Mouse (Mus musculus) neural tube, embryonic 14.5 days (tissue): ENCODE data around the gene Gmpr2. TPM values are rescaled to one million over a fixed set of nuclear protein-coding genes. Genes with fewer than 3 reads are reported as not detected.

ENCODE experiments used
- ATAC-seq: fragments of 200-750 bp; cut with Nextera tagmentation; 2 replicates; pipeline ENCODE4 v1.8.0; 2017; ENCODE audit warnings: low read depth, mild to moderate bottlenecking, moderate TSS enrichment, moderate library complexity
- H3K27ac ChIP-seq: fragments of 300-500 bp; sonication (generic); 2 replicates; pipeline ENCODE4 v1.5.1; 2014; ENCODE audit warnings: low read depth, mild to moderate bottlenecking, control low read depth, low read length, moderate library complexity, mixed read lengths
- H3K27me3 ChIP-seq: fragments of 300-500 bp; sonication (generic); 2 replicates; pipeline ENCODE4 v1.6.1; 2014; ENCODE audit warnings: low read length; ENCODE audit not compliant: control insufficient read depth, insufficient read depth
- H3K36me3 ChIP-seq: fragments of 300-500 bp; sonication (generic); 2 replicates; pipeline ENCODE4 v1.6.1; 2014; ENCODE audit warnings: low read length, mixed read lengths; ENCODE audit not compliant: control insufficient read depth, insufficient read depth
- H3K4me1 ChIP-seq: fragments of 300-500 bp; sonication (generic); 2 replicates; pipeline ENCODE4 v1.6.1; 2014; ENCODE audit warnings: low read length; ENCODE audit not compliant: control insufficient read depth, insufficient read depth
- H3K4me2 ChIP-seq: fragments of 300-500 bp; sonication (generic); 2 replicates; pipeline ENCODE4 v1.6.1; 2014; ENCODE audit warnings: mild to moderate bottlenecking, low read depth, low read length, control low read depth
- H3K4me3 ChIP-seq: fragments of 300-500 bp; sonication (generic); 2 replicates; pipeline ENCODE4 v1.5.1; 2014; ENCODE audit warnings: low read depth, low read length, control low read depth, mixed read lengths
- H3K9ac ChIP-seq: fragments of 300-500 bp; sonication (generic); replicated peaks from 2 replicates; pipeline ENCODE4 v1.6.1; 2014; ENCODE audit warnings: low read depth, mild to moderate bottlenecking, control low read depth, low read length, mixed read lengths
- H3K9me3 ChIP-seq: fragments of 300-500 bp; sonication (generic); 2 replicates; pipeline ENCODE4 v1.6.1; 2016; ENCODE audit warnings: low read length; ENCODE audit not compliant: control insufficient read depth
- WGBS: fragments of 180-500 bp; shearing (Covaris S2); extraction: QIAGEN DNeasy Blood & Tissue Kit; methylation state at CpG from one replicate; pipeline ENCODE4 v1.1.7; 2014; 5-methylcytosine and 5-hydroxymethylcytosine counted together
- polyA plus RNA-seq: library from polyadenylated mRNA; unstranded; fragments of >200 nt; fragmentation: Nextera tagmentation; extraction: Ambion mirVana; gene quantifications from 2 replicates; pipeline ENCODE4 v1.2.1, GENCODE M21; 2014

Gmpr2 gene
- polyA plus RNA-seq, 1 experiment from 2014 or later: 42.5 TPM

DNA sequence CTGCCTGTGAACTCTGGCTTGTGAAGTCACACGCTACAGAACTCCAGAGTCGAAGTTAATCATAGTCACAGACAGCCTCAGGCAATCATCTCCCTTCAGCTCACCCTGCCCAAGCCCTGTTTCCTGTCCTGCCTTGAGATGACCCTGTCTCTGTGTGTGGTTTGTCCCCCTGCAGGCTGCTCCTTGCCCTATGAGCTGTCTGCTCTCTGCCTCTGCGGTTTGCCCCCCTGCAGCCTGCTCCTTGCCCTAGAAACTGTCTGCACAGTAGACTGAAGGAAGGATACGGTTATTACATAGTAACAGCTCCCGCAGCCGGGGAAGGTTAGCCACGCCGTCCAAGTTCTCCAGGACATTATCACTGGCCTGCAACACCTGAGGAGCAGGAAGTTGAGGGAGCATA is 45.1 kb downstream of the Gmpr2 start:
- peaks cover 25% of the 10 kb centered on the region for H3K36me3 ChIP-seq
- no peak for ATAC-seq

DNA sequence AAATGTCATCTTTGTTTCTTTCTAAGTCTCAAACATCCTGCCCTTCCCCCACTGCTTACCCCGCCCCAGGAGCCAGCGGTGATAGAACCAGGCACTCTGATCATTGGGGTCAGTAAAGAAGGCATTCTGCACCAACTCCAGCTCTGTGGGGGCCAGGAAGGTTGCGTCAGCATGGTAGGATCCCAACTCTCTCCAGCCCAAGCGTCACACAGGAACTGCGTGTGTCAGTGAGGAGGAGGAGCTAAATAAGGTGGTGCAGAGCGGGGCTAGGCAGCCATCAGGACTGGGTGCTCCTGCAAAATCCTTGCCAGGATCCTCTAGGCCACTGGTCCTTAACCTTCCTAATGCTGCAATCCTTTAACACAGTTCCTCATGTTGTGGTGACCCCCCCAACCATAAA is 48.0 kb downstream of the Gmpr2 start:
- Histone ChIP-seq H3K9ac (no peak overlapping the region), H3K9me3 (no peaks in the 10 kb centered on the region), H3K4me2 (no peak overlapping the region), H3K27ac (no peak overlapping the region), H3K27me3 (no peaks in the 10 kb centered on the region), H3K36me3 (peaks cover 25% of the 10 kb centered on the region), H3K4me3 (no peak overlapping the region), H3K4me1 (0 out of 2 replicates have a peak, but pooled peaks cover 4% of the 10 kb centered on the region)
- no peak for ATAC-seq
- WGBS: 87% methylated on average over 6 of the region's 6 CpGs

More for the DNA sequence above, 45.1 kb downstream of the Gmpr2 start:
- Histone ChIP-seq H3K4me2 (no peak overlapping the region), H3K4me3 (no peak overlapping the region), H3K27me3 (0 out of 2 replicates have a peak, but pooled peaks cover 4% of the 10 kb centered on the region), H3K9ac (no peak overlapping the region), H3K4me1 (0 out of 2 replicates have a peak, but pooled peaks cover 4% of the 10 kb centered on the region), H3K27ac (no peak overlapping the region), H3K9me3 (no peaks in the 10 kb centered on the region)
- 87% methylated on average over 8 of the region's 8 CpGs for WGBS

DNA sequence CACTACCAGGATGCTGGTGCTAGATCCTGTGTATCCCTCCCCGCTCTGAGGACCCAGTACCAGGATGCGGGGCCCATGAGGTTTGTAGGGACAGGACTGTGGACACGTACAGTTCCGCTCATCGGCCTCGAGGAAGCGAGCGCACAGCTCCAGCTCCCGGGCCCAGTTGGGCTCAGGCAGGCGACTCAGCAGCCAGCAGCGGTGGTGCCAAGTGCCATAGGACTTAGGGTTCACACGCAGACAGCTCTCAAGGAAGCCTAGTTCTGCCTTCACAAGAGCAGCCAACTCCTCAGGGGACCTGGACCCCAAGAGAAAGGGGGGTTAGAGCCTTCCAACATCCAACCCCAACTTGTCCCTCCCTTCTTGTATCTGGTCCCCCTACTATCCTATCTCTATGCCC is 48.9 kb downstream of the Gmpr2 start:
- H3K27me3 ChIP-seq: no peaks in the 10 kb centered on the region
- no peak overlapping the region for H3K9ac ChIP-seq
- H3K27ac ChIP-seq: no peak overlapping the region
- ATAC-seq: no peak
- H3K9me3 ChIP-seq: no peaks in the 10 kb centered on the region
- no peak overlapping the region for H3K4me3 ChIP-seq
- WGBS: 91% methylated on average over 12 of the region's 12 CpGs
- H3K4me2 ChIP-seq: no peak overlapping the region
- H3K4me1 ChIP-seq: 0 out of 2 replicates have a peak, but pooled peaks cover 4% of the 10 kb centered on the region
- H3K36me3 ChIP-seq: peaks cover 25% of the 10 kb centered on the region

DNA sequence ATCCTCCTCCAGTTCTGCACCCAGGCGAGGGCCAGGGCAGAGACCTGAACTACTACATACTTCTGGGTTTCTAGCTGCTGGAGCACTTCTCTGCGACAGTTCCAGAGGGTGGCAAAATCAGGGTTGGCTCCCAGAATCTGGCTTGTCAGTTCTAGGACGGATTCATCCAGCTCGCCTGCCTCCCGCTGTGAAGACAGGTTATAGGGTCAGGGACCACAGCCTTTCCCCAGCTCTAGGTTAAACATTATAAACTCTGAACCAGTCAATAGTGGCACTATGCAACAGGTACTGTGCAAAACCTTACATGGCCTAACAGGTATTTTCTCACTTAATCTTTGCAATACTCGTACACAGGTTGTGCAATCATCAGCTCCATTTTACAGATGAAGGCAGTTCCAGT is 49.3 kb downstream of the Gmpr2 start:
- Histone ChIP-seq H3K9me3 (no peaks in the 10 kb centered on the region), H3K27ac (no peak overlapping the region), H3K9ac (peak overlapping the region; percentile 68), H3K4me1 (0 out of 2 replicates have a peak, but pooled peaks cover 4% of the 10 kb centered on the region), H3K4me2 (peak overlapping the region; percentile 46), H3K4me3 (peak overlapping the region; percentile 70), H3K27me3 (no peaks in the 10 kb centered on the region), H3K36me3 (peaks cover 25% of the 10 kb centered on the region)
- WGBS: 80% methylated on average over 6 of the region's 6 CpGs
- ATAC-seq: no peak

DNA sequence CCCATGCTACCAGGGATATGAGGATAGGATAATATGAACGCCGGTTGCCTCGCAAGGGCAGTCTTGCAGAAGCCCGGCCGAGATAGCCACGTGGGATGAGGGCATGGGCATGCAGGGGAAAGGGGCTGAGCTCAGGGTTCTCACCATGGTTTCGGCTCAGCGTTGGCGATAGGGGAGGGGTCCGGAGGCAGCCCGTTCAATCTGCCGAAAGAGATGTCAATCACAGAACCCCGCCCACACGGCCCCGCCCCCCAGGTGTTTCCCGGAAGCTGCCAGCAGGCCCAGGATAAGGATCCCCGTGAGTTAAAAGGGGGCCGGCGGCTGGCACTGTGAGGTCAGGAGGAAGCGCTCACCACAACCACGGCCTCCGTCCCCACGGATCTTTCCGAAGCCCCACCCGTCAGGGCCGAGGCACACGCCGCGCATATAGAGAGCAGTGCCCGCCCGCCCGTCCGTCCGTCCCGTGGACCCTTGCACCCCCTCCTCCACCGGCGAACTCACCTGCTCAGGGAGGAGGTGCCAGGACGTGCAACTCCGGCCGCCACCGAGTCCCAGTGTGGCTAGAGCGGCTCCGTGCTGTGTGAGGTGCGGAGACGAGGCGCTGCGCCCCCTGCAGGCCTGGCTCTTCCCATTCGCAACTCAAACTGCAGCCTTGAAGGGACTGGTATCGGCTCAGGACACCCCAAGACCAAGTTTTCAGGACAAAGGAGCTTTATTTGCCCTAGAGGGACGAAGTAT is 50.1 kb downstream of the Gmpr2 start, which contains the start of gene Rabggta:
Gene Rabggta, minus strand, starts transcription at position 564 of the 738 bp plus-strand sequence.
- WGBS: under 1% methylated on average over 50 of the region's 50 CpGs

DNA sequence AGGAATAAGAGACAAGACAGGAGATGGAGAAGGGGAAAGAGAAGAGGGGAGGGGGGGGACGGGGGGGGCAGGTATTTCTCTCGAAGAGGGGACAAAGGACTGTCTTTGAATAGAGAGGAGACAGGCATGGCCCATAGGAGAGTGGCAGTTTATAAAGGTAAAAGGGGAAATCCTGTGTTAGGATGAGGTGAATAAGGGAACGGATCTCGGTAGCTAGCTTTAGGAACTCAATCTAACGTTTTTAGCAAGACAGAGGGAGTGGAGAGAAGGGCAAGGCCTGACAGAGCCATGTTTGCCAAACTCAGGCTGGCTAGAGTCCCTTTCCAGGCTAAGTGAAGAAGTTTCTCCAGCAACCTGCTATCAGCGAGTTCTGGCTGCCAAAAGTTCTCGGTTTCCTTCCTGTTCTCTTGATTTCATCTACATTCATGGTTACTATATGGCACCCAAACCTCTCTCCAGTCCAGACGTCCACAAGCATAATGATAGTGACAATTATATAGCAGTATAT is 50.8 kb downstream of the Gmpr2 start:
- ATAC-seq: peak; percentile 29
- no peaks in the 10 kb centered on the region for H3K27me3 ChIP-seq
- H3K9me3 ChIP-seq: no peaks in the 10 kb centered on the region
- H3K4me3 ChIP-seq: peak overlapping the region; percentile 70
- peak overlapping the region; percentile 68 for H3K9ac ChIP-seq
- 54% methylated on average over 8 of the region's 8 CpGs for WGBS
- H3K4me1 ChIP-seq: 0 out of 2 replicates have a peak, but pooled peaks cover 4% of the 10 kb centered on the region
- H3K4me2 ChIP-seq: peak overlapping the region; percentile 46
- peaks cover 15% of the 10 kb centered on the region for H3K36me3 ChIP-seq
- no peak overlapping the region for H3K27ac ChIP-seq

More for the DNA sequence above, 50.1 kb downstream of the Gmpr2 start, which contains the start of gene Rabggta:
- peak within 1 kb of the TSS; percentile 46 for H3K4me2 ChIP-seq
- H3K36me3 ChIP-seq: peaks cover 21% of the 10 kb centered on the region
- H3K9ac ChIP-seq: peak within 1 kb of the TSS; percentile 68
- H3K4me1 ChIP-seq: 0 out of 2 replicates have a peak, but pooled peaks cover 4% of the 10 kb centered on the region
- peak within 1 kb of the TSS; percentile 70 for H3K4me3 ChIP-seq
- no peaks in the 10 kb centered on the region for H3K27me3 ChIP-seq
- H3K27ac ChIP-seq: peak within 1 kb of the TSS; percentile 78
- peak; percentile 98 for ATAC-seq
- H3K9me3 ChIP-seq: no peaks in the 10 kb centered on the region

DNA sequence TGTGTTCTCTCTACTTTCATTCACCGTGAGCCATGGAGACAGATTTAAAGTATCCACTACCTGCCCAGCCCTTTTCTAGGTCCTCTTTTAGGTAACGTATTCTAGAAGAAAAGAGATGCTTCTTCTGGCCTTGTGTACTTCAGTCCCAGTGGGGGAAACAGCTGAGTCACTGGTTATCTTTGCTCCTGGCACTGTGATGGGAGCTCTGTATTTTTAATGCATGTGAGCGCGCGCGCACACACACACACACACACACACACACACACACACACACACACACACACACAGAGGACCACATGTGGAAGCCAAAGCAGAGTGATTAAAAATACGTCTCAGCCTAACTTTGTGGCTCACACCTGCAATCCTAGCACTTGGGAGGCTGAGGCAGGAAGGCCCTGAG is 51.7 kb downstream of the Gmpr2 start:
- H3K4me3 ChIP-seq: no peak overlapping the region
- no peak overlapping the region for H3K4me2 ChIP-seq
- H3K27me3 ChIP-seq: no peaks in the 10 kb centered on the region
- no peaks in the 10 kb centered on the region for H3K9me3 ChIP-seq
- 0 out of 2 replicates have a peak, but pooled peaks cover 4% of the 10 kb centered on the region for H3K4me1 ChIP-seq
- H3K36me3 ChIP-seq: peaks cover 8% of the 10 kb centered on the region
- no peak overlapping the region for H3K27ac ChIP-seq
- WGBS: 95% methylated on average over 7 of the region's 7 CpGs
- no peak overlapping the region for H3K9ac ChIP-seq
- no peak for ATAC-seq

DNA sequence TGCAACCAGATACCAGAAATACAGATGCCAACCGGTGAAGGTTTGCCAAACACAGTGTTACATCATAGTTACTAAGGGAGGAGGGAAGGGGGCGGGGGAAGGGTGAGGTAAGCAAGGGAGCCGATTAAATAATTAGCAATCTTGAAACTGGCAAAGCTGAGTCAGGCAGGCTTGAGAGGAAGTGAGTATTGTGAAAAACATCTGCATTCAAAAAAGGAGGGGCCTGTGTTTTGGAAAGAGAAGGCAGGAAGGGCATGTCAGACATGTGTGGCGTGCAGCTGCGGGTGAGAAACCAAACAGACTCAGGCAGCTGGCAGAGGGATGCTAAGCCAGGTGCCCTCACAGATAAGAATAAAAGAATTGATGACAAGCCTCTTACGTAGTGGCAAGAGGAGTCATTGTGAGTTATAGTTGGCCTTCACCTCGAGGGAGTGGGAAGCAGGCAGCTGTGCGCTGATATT is 52.7 kb downstream of the Gmpr2 start:
- 67% methylated on average over 8 of the region's 8 CpGs for WGBS
- no peak overlapping the region for H3K4me3 ChIP-seq
- ATAC-seq: no peak
- H3K4me1 ChIP-seq: 0 out of 2 replicates have a peak, but pooled peaks cover 4% of the 10 kb centered on the region
- peaks cover 6% of the 10 kb centered on the region; the same call in 1 of the 2 replicates for H3K36me3 ChIP-seq
- H3K9ac ChIP-seq: no peak overlapping the region
- no peaks in the 10 kb centered on the region for H3K27me3 ChIP-seq
- H3K9me3 ChIP-seq: no peaks in the 10 kb centered on the region
- no peak overlapping the region for H3K27ac ChIP-seq
- no peak overlapping the region for H3K4me2 ChIP-seq

DNA sequence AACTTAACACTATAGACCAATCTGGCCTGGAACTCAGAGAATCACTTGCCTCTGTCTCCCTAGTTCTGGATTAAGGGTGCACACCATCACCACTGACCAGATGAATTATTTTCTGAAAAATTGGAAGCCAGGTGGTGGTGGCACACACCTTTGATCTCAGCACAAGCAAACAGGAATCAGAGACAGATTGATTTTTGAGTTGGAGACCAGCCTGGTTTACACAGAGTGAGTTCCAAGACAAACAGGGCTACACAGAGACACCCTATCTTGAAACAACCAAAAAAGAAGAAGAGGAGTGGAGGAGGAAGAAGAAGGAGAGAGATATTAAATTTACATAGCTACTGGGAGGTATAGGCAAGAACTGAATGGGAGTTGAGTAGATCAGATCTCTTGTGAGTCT is 54.5 kb downstream of the Gmpr2 start:
- H3K4me2 ChIP-seq: no peak overlapping the region
- H3K36me3 ChIP-seq: no peaks in the 10 kb centered on the region
- H3K4me1 ChIP-seq: 0 out of 2 replicates have a peak, but pooled peaks cover 2% of the 10 kb centered on the region
- H3K27me3 ChIP-seq: no peaks in the 10 kb centered on the region
- H3K9ac ChIP-seq: no peak overlapping the region
- ATAC-seq: no peak
- no peak overlapping the region for H3K27ac ChIP-seq
- H3K9me3 ChIP-seq: no peaks in the 10 kb centered on the region
- no peak overlapping the region for H3K4me3 ChIP-seq
